Comparison of ENCODE assay signal across 26 mouse cellular contexts in the genomic region with DNA sequence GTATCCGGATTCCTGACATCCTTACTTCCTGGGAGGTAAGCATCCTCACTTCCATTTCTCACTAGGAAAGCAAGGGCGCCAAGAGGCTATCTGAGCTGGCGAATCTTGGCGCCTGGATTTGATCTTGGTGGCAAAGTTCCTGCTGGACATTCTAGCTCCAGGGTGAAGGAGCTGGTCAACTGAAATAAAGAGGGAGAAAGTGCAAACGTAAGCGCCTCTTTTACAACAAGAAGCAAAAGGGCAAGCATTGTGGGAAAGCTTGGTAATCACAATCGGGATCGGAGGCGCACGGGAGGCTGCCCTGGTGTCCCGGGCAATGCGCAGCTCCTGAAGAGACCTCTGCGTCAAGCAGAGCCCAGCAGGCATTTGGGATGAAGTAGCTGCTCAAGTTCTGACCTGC. TPM values are rescaled to one million over a fixed set of nuclear protein-coding genes. Genes with fewer than 3 reads are reported as not detected.
DNase-seq lines count a peak whose midpoint lies in the region; ATAC-seq and TF ChIP-seq lines count a peak whose summit lies in the region.
"Had no signal": no experiment of that assay in that cellular context is flagged by ENCODE, and none has a peak within 500 bp of the region (broad histone marks: within the 10 kb centered on the region; RNA-seq: fewer than 3 reads in every experiment).

No protein-coding gene starts in this region.

- H3K9me3 ChIP-seq in kidney, embryonic 16.5 days (ENCODE audit: low read length) = no peaks in the 10 kb centered on the region
- no peaks in the 10 kb centered on the region for H3K9me3 ChIP-seq in kidney, embryonic 14.5 days (ENCODE audit: control insufficient read depth, low read length)
- H3K9me3 ChIP-seq in ES-Bruce4 (replicated peaks; ENCODE audit: control insufficient read depth, insufficient read depth, low read length, poor library complexity, severe bottlenecking) = no peaks in the 10 kb centered on the region
- no peaks in the 10 kb centered on the region for H3K9me3 ChIP-seq in limb, embryonic 10.5 days (replicated peaks)
- H3K9me3 ChIP-seq in intestine, embryonic 15.5 days = no peaks in the 10 kb centered on the region
- H3K9me3 ChIP-seq: embryonic facial prominence, embryonic 10.5 days; forebrain, embryonic 13.5 days; G1E; heart, embryonic 15.5 days; hindbrain, embryonic 15.5 days had no signal

- no peaks in the 10 kb centered on the region for H3K27me3 ChIP-seq in kidney, embryonic 16.5 days (ENCODE audit: insufficient read depth, low read length)
- H3K27me3 ChIP-seq in kidney, embryonic 14.5 days (ENCODE audit: control insufficient read depth, insufficient read depth, low read length) = no peaks in the 10 kb centered on the region
- no peaks in the 10 kb centered on the region for H3K27me3 ChIP-seq in ES-Bruce4 (ENCODE audit: control insufficient read depth, insufficient read depth, low read length, poor library complexity, severe bottlenecking)
- peaks cover 4% of the 10 kb centered on the region; the same call in 1 of the 2 replicates for H3K27me3 ChIP-seq in limb, embryonic 10.5 days (ENCODE audit: low read depth, poor library complexity, severe bottlenecking)
- no peaks in the 10 kb centered on the region for H3K27me3 ChIP-seq in intestine, embryonic 15.5 days (replicated peaks)
- H3K27me3 ChIP-seq: forebrain, embryonic 13.5 days; hindbrain, embryonic 15.5 days had no signal

- H3K27ac ChIP-seq in kidney, embryonic 16.5 days (ENCODE audit: low read length) = no peak overlapping the region
- H3K27ac ChIP-seq in kidney, embryonic 14.5 days (ENCODE audit: low read depth, low read length) = no peak overlapping the region
- H3K27ac ChIP-seq in ES-Bruce4 (ENCODE audit: insufficient read depth, low read length) = peak overlapping the region; percentile 21; the same call in 1 of the 2 replicates
- H3K27ac ChIP-seq in limb, embryonic 10.5 days = no peak overlapping the region
- H3K27ac ChIP-seq in intestine, embryonic 15.5 days = no peak overlapping the region
- H3K27ac ChIP-seq: embryonic facial prominence, embryonic 10.5 days; forebrain, embryonic 13.5 days; heart, adult 2 months; heart, embryonic 15.5 days; hindbrain, embryonic 15.5 days had no signal

- TF ChIP-seq EP300 in ES-Bruce4 (IDR thresholded peaks at IDR 0.05; ENCODE audit: insufficient read depth, low read depth, low read length) = no peak

- no peak for ATAC-seq in kidney, embryonic 16.5 days (ENCODE audit: low FRiP score, low TSS enrichment)
- no peak for ATAC-seq in kidney, embryonic 14.5 days (ENCODE audit: low FRiP score, low TSS enrichment)
- ATAC-seq in intestine, embryonic 15.5 days = no peak
- ATAC-seq: forebrain, embryonic 13.5 days; forebrain, postnatal 0 days had no signal

- H3K4me2 ChIP-seq in kidney, embryonic 16.5 days (replicated peaks; ENCODE audit: low read depth, low read length) = no peak overlapping the region
- no peak overlapping the region for H3K4me2 ChIP-seq in kidney, embryonic 14.5 days (replicated peaks; ENCODE audit: low read depth, low read length)
- no peak overlapping the region for H3K4me2 ChIP-seq in intestine, embryonic 15.5 days (replicated peaks)
- H3K4me2 ChIP-seq: forebrain, embryonic 13.5 days; heart, embryonic 11.5 days; heart, embryonic 15.5 days; hindbrain, embryonic 15.5 days had no signal

- TF ChIP-seq POLR2A in ES-Bruce4 (IDR thresholded peaks at IDR 0.05; ENCODE audit: insufficient read depth, low read length) = no peak

- no peak overlapping the region for H3K4me3 ChIP-seq in kidney, embryonic 16.5 days (ENCODE audit: low read length)
- no peak overlapping the region for H3K4me3 ChIP-seq in kidney, embryonic 14.5 days (ENCODE audit: low read length)
- H3K4me3 ChIP-seq in ES-Bruce4 (ENCODE audit: low read depth, low read length) = peak overlapping the region; percentile 47
- no peak overlapping the region for H3K4me3 ChIP-seq in limb, embryonic 10.5 days
- H3K4me3 ChIP-seq in intestine, embryonic 15.5 days (replicated peaks) = no peak overlapping the region
- H3K4me3 ChIP-seq: embryonic facial prominence, embryonic 10.5 days; forebrain, embryonic 13.5 days; heart, adult 2 months; heart, embryonic 15.5 days; hindbrain, embryonic 15.5 days had no signal

- 65% methylated on average over 13 of the region's 13 CpGs for WGBS in kidney, embryonic 16.5 days
- 68% methylated on average over 13 of the region's 13 CpGs for WGBS in kidney, embryonic 14.5 days
- 53% methylated on average over 13 of the region's 13 CpGs for WGBS in limb, embryonic 10.5 days
- 56% methylated on average over 13 of the region's 13 CpGs for WGBS in intestine, embryonic 15.5 days

- TF ChIP-seq CTCF in ES-Bruce4 (IDR thresholded peaks at IDR 0.05; ENCODE audit: low read depth, low read length) = no peak

- H3K4me1 ChIP-seq in kidney, embryonic 16.5 days (ENCODE audit: insufficient read depth, low read length) = peaks cover 13% of the 10 kb centered on the region
- H3K4me1 ChIP-seq in kidney, embryonic 14.5 days (ENCODE audit: control insufficient read depth, insufficient read depth, low read length) = peaks cover 9% of the 10 kb centered on the region
- no peaks in the 10 kb centered on the region for H3K4me1 ChIP-seq in ES-Bruce4 (ENCODE audit: control insufficient read depth, insufficient read depth, low read length)
- peaks cover 22% of the 10 kb centered on the region for H3K4me1 ChIP-seq in limb, embryonic 10.5 days
- no peaks in the 10 kb centered on the region for H3K4me1 ChIP-seq in intestine, embryonic 15.5 days (replicated peaks)
- H3K4me1 ChIP-seq: heart, embryonic 15.5 days had no signal

- no peaks in the 10 kb centered on the region for H3K36me3 ChIP-seq in kidney, embryonic 16.5 days (ENCODE audit: insufficient read depth, low read length)
- no peaks in the 10 kb centered on the region for H3K36me3 ChIP-seq in kidney, embryonic 14.5 days (ENCODE audit: control insufficient read depth, insufficient read depth, low read length)
- H3K36me3 ChIP-seq in ES-Bruce4 (ENCODE audit: control insufficient read depth, insufficient read depth, low read length, poor library complexity, severe bottlenecking) = no peaks in the 10 kb centered on the region
- H3K36me3 ChIP-seq in limb, embryonic 10.5 days = no peaks in the 10 kb centered on the region
- no peaks in the 10 kb centered on the region for H3K36me3 ChIP-seq in intestine, embryonic 15.5 days
- H3K36me3 ChIP-seq: embryonic facial prominence, embryonic 10.5 days; G1E; heart, embryonic 15.5 days; hindbrain, embryonic 15.5 days had no signal

- DNase-seq in kidney, adult 11 months = peak; percentile 40
- DNase-seq in kidney, postnatal 25 days = peak; percentile 42 to 50
- DNase-seq in limb, embryonic 10.5 days (ENCODE audit: low spot score) = no peak
- DNase-seq: adrenal gland, adult 8-10 months; adrenal gland, postnatal 36 days; cerebellum, adult 11 months; cerebellum, adult 9-10 months; cerebellum, postnatal 25 days; forebrain, postnatal 0 days; gastrocnemius, postnatal 14 days; heart, adult 2 months; heart, postnatal 14 days had no signal

- no peak overlapping the region for H3K9ac ChIP-seq in kidney, embryonic 16.5 days (replicated peaks; ENCODE audit: low read length)
- no peak overlapping the region for H3K9ac ChIP-seq in kidney, embryonic 14.5 days (ENCODE audit: low read depth, low read length)
- H3K9ac ChIP-seq in ES-Bruce4 (ENCODE audit: low read depth, poor library complexity, severe bottlenecking) = peak overlapping the region; percentile 65
- no peak overlapping the region for H3K9ac ChIP-seq in intestine, embryonic 15.5 days
- H3K9ac ChIP-seq: forebrain, embryonic 13.5 days; forebrain, postnatal 0 days; heart, embryonic 15.5 days; hindbrain, embryonic 15.5 days had no signal

RNA-seq across cellular contexts. Expression of a gene that starts 41.0 kb away (rescaled TPM):
- not detected in 2 replicates for polyA plus RNA-seq in kidney, embryonic 16.5 days (2015; fragmentation: Nextera tagmentation; extraction: Ambion mirVana)
- not detected in 2 replicates for polyA plus RNA-seq in kidney, embryonic 14.5 days (2014; fragmentation: Nextera tagmentation; extraction: Ambion mirVana)
- polyA plus RNA-seq in ES-Bruce4 (2011; ENCODE audit: insufficient read depth, insufficient read length, low read depth, missing spikeins) = not detected in 2 replicates
- not detected in 2 replicates for polyA plus RNA-seq in limb, embryonic 10.5 days (2016; fragmentation: Nextera tagmentation; extraction: Ambion mirVana)
- polyA plus RNA-seq in intestine, embryonic 15.5 days (2015; fragmentation: Nextera tagmentation; extraction: Ambion mirVana) = not detected in 2 replicates
- polyA plus RNA-seq: brain, embryonic 14.5 days; C2C12; embryonic facial prominence, embryonic 10.5 days; embryonic facial prominence, embryonic 14.5 days; forebrain, embryonic 13.5 days; forebrain, postnatal 0 days; G1E; gonadal fat pad, adult 2 months; heart, adult 2 months; heart, embryonic 11.5 days; heart, embryonic 15.5 days; hindbrain, embryonic 15.5 days had no signal

RNA-seq across cellular contexts. Expression of a gene that starts 56.3 kb away (rescaled TPM):
- 28.0 and 31.3 TPM in 2 replicates for polyA plus RNA-seq in kidney, embryonic 16.5 days (2015; fragmentation: Nextera tagmentation; extraction: Ambion mirVana)
- 39.0 and 41.5 TPM in 2 replicates for polyA plus RNA-seq in kidney, embryonic 14.5 days (2014; fragmentation: Nextera tagmentation; extraction: Ambion mirVana)
- polyA plus RNA-seq in ES-Bruce4 (2011; ENCODE audit: insufficient read depth, insufficient read length, low read depth, missing spikeins) = 3.5 and 3.9 TPM in 2 replicates
- polyA plus RNA-seq in limb, embryonic 10.5 days (2016; fragmentation: Nextera tagmentation; extraction: Ambion mirVana) = 47.0 and 53.5 TPM in 2 replicates
- polyA plus RNA-seq in intestine, embryonic 15.5 days (2015; fragmentation: Nextera tagmentation; extraction: Ambion mirVana) = 25.6 and 26.7 TPM in 2 replicates
- polyA plus RNA-seq: G1E had no signal
